In genomic region chr13:48798256-48798771, GRCm38 (mm10) we compare ENCODE assay signal across 9 mouse cellular contexts.
DNase-seq lines count a peak whose midpoint lies in the region; ATAC-seq and TF ChIP-seq lines count a peak whose summit lies in the region.
"Had no signal": no experiment of that assay in that cellular context is flagged by ENCODE, and none has a peak within 500 bp of the region (broad histone marks: within the 10 kb centered on the region; RNA-seq: fewer than 3 reads in every experiment).

No protein-coding gene starts in this region.

- H3K4me3 ChIP-seq in forebrain, embryonic 13.5 days: no peak overlapping the region
- no peak overlapping the region for H3K4me3 ChIP-seq in forebrain, embryonic 10.5 days
- H3K4me3 ChIP-seq in neural tube, embryonic 15.5 days (replicated peaks): no peak overlapping the region
- no peak overlapping the region for H3K4me3 ChIP-seq in stomach, postnatal 0 days (ENCODE audit: low read depth, low read length)
- H3K4me3 ChIP-seq in left cerebral cortex, adult 2 months: no peak overlapping the region
- H3K4me3 ChIP-seq: neural tube, embryonic 12.5 days had no signal

- peaks cover 3% of the 10 kb centered on the region; the same call in 1 of the 2 replicates for H3K4me1 ChIP-seq in forebrain, embryonic 13.5 days
- H3K4me1 ChIP-seq in forebrain, embryonic 10.5 days: peaks cover 13% of the 10 kb centered on the region
- H3K4me1 ChIP-seq in neural tube, embryonic 15.5 days: 0 out of 2 replicates have a peak, but pooled peaks cover 2% of the 10 kb centered on the region
- H3K4me1 ChIP-seq in stomach, postnatal 0 days (replicated peaks; ENCODE audit: control insufficient read depth, insufficient read depth): no peaks in the 10 kb centered on the region

- no peak overlapping the region for H3K4me2 ChIP-seq in forebrain, embryonic 13.5 days
- no peak overlapping the region for H3K4me2 ChIP-seq in neural tube, embryonic 15.5 days
- no peak overlapping the region for H3K4me2 ChIP-seq in stomach, postnatal 0 days (replicated peaks; ENCODE audit: low read depth)
- H3K4me2 ChIP-seq: neural tube, embryonic 12.5 days had no signal

- DNase-seq in forebrain, embryonic 10.5 days (ENCODE audit: extremely low spot score, low spot score): no peak
- peak; percentile 26 for DNase-seq in neural tube, embryonic 10.5 days (ENCODE audit: extremely low spot score, low spot score)
- peak; percentile 37 to 51 for DNase-seq in kidney, postnatal 4 days
- DNase-seq in stomach, postnatal 0 days (ENCODE audit: low spot score): no peak
- no peak for DNase-seq in left cerebral cortex, adult 11 months (ENCODE audit: low spot score)
- no peak for DNase-seq in left cerebral cortex, adult 2 months (ENCODE audit: extremely low spot score in 1 of 2, low spot score in 2 of 2)

- no peak for TF ChIP-seq EP300 in stomach, postnatal 0 days (optimal IDR thresholded peaks at IDR 0.05)

- H3K9me3 ChIP-seq in forebrain, embryonic 13.5 days (replicated peaks): no peaks in the 10 kb centered on the region
- H3K9me3 ChIP-seq in forebrain, embryonic 10.5 days: no peaks in the 10 kb centered on the region
- no peaks in the 10 kb centered on the region for H3K9me3 ChIP-seq in neural tube, embryonic 15.5 days (replicated peaks)
- no peaks in the 10 kb centered on the region for H3K9me3 ChIP-seq in stomach, postnatal 0 days (ENCODE audit: control insufficient read depth, low read length)
- H3K9me3 ChIP-seq: neural tube, embryonic 12.5 days had no signal

- H3K36me3 ChIP-seq in forebrain, embryonic 13.5 days (ENCODE audit: poor library complexity, severe bottlenecking): peaks cover 19% of the 10 kb centered on the region
- H3K36me3 ChIP-seq in forebrain, embryonic 10.5 days (replicated peaks): peaks cover 24% of the 10 kb centered on the region
- peaks cover 14% of the 10 kb centered on the region for H3K36me3 ChIP-seq in neural tube, embryonic 15.5 days
- 0 out of 2 replicates have a peak, but pooled peaks cover 4% of the 10 kb centered on the region for H3K36me3 ChIP-seq in stomach, postnatal 0 days (ENCODE audit: control insufficient read depth, insufficient read depth, low read length)

- WGBS in forebrain, embryonic 13.5 days: 32% methylated on average over 14 of the region's 14 CpGs
- 59% methylated on average over 13 of the region's 14 CpGs for WGBS in forebrain, embryonic 10.5 days
- 26% methylated on average over 14 of the region's 14 CpGs for WGBS in neural tube, embryonic 15.5 days
- 33% methylated on average over 13 of the region's 14 CpGs for WGBS in stomach, postnatal 0 days

- peak; percentile 38; the same call in 1 of the 2 replicates for TF ChIP-seq CTCF in stomach, postnatal 0 days (IDR thresholded peaks at IDR 0.05; ENCODE audit: low read depth)
- no peak for TF ChIP-seq CTCF in left cerebral cortex, adult 2 months (IDR thresholded peaks at IDR 0.05)

- ATAC-seq in forebrain, embryonic 13.5 days: 0 out of 2 replicates have a peak, but pooled peaks have one; percentile 24
- ATAC-seq in neural tube, embryonic 15.5 days (ENCODE audit: low FRiP score): no peak
- ATAC-seq in stomach, postnatal 0 days (ENCODE audit: low FRiP score, low TSS enrichment): peak; percentile 64; the same call in 1 of the 2 replicates

- no peak overlapping the region for H3K27ac ChIP-seq in forebrain, embryonic 13.5 days
- no peak overlapping the region for H3K27ac ChIP-seq in forebrain, embryonic 10.5 days
- H3K27ac ChIP-seq in neural tube, embryonic 15.5 days (replicated peaks): no peak overlapping the region
- H3K27ac ChIP-seq in stomach, postnatal 0 days (replicated peaks): peak overlapping the region; percentile 30
- H3K27ac ChIP-seq in left cerebral cortex, adult 2 months: no peak overlapping the region
- H3K27ac ChIP-seq: neural tube, embryonic 12.5 days had no signal

- H3K27me3 ChIP-seq in forebrain, embryonic 13.5 days: no peaks in the 10 kb centered on the region
- no peaks in the 10 kb centered on the region for H3K27me3 ChIP-seq in forebrain, embryonic 10.5 days (ENCODE audit: poor library complexity, severe bottlenecking)
- no peaks in the 10 kb centered on the region; the same call in 1 of the 2 replicates for H3K27me3 ChIP-seq in neural tube, embryonic 15.5 days (replicated peaks)
- H3K27me3 ChIP-seq in stomach, postnatal 0 days (ENCODE audit: control insufficient read depth, insufficient read depth, low read length): no peaks in the 10 kb centered on the region
- H3K27me3 ChIP-seq: neural tube, embryonic 12.5 days had no signal

- intact Hi-C loops in left cerebral cortex, adult 2 months (cut with DNase I): no loop called here

- no peak overlapping the region for H3K9ac ChIP-seq in forebrain, embryonic 13.5 days
- no peak overlapping the region for H3K9ac ChIP-seq in neural tube, embryonic 15.5 days (replicated peaks)
- no peak overlapping the region for H3K9ac ChIP-seq in stomach, postnatal 0 days (ENCODE audit: low read length)
- H3K9ac ChIP-seq: neural tube, embryonic 12.5 days had no signal

Comparison
In these comparisons a context has a peak if more than half of its experiments do, and no peak if none do; other contexts are left out.
1. DNase-seq: peak in neural tube, embryonic 10.5 days (single experiment) and kidney, postnatal 4 days (2 of 2); none in forebrain, embryonic 10.5 days (single experiment), stomach, postnatal 0 days (single experiment), left cerebral cortex, adult 11 months (single experiment) and left cerebral cortex, adult 2 months (0 of 2).